Mouse (Mus musculus): ENCODE results near the gene Nhlrc3.

Nhlrc3 gene

GRCm38 (mm10) chr3:53463046-53463764 lies at the start of gene Nhlrc3, which contains the start of gene Proser1:
TSS of gene Nhlrc3 (minus strand) at chr3:53463332.
TSS of gene Proser1 (plus strand) at chr3:53463666.
- peak; percentile 93 for DNase-seq

DNA sequence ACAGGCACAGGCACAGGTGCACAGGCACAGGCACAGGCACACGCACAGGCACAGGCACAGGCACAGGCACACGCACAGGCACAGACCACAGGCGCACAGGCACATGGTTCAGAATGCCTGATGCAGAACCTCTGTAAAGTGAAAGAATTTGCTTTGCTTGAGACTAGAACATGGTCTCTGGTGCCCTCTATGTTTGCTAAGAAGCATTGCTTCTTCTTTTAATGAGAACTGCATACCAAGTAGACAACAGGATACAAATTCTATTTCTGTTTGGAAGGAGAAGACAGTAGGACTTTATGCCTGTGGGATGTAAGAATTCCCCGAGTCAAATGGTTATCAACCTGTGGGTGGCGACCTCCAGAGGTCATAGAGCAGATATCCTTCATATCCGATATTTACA lies 39.3 kb upstream of the Nhlrc3 start:
- no peak for DNase-seq

- no peak for DNase-seq
These were observed 35.3 kb upstream of the Nhlrc3 start for GRCm38 (mm10) chr3:53498351-53498905.

- no peak for DNase-seq
These were observed 25.2 kb upstream of the Nhlrc3 start, which contains the start of gene Stoml3 for GRCm38 (mm10) chr3:53488353-53488752. TSS of gene Stoml3 (plus strand) at chr3:53488653.

DNA sequence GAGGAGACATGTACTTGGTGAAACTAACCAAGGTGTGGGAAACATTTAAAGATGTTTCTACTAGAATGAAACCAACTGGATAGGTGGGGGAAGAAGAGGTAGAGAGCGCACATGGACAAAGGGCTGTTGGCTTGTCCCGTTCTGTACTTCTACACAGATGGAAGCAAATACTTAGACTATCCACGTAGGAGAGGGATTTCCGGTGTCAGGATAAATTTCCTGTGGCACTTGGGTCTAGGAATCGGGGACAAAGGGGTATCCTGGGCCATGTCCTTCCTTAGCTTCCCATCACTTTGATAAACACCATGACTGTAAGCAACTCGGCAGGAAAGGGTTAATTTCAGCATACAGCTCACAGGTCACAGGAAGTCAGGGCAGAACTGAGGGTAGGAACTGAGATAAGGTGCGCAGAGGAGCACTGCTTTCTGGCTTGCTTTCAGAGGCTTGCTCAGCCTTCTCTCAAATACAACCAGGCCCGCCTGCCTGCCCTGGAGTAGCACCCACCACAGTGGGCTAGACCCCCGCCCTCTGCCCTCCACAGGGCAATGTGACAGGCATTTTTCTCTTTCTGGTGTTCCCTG lies 24.0 kb upstream of the Nhlrc3 start:
- DNase-seq: no peak

GRCm38 (mm10) chr3:53486561-53486960 lies 23.4 kb upstream of the Nhlrc3 start:
- DNase-seq: no peak

GRCm38 (mm10) chr3:53483414-53484059 lies 20.4 kb upstream of the Nhlrc3 start:
- DNase-seq: no peak

DNA sequence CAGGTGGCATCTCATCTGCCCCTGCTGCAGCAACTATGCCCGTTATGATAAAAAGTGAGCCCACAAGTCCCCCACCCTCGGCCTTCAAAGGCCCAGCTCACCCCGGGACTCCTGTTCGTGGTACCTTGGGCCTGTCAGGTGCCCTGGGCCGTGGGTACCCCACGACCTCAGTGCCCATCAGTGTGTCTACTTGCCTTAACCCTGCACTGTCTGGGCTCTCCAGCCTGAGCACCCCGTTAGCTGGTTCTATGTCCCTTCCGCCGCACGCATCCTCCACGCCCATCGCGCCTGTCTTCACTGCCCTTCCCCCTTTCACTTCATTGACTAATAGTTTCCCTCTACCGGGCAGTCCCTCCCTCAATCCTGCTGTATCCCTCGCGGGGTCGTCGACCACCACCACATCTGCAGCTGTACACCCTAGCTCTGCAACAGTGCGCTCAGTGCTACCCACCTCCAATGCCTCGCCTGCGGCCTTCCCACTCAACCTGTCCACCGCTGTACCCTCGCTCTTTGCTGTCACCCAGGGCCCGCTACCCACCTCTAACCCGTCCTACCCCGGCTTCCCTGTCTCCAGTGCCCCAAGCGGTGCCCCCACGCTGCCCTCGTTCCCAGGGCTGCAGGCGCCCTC lies 15.4 kb upstream of the Nhlrc3 start:
- no peak for DNase-seq

- DNase-seq: peak; percentile 38
These were observed 14.3 kb upstream of the Nhlrc3 start for GRCm38 (mm10) chr3:53477468-53477867.

GRCm38 (mm10) chr3:53475889-53476288 lies 12.8 kb upstream of the Nhlrc3 start:
- DNase-seq: peak; percentile 44

DNA sequence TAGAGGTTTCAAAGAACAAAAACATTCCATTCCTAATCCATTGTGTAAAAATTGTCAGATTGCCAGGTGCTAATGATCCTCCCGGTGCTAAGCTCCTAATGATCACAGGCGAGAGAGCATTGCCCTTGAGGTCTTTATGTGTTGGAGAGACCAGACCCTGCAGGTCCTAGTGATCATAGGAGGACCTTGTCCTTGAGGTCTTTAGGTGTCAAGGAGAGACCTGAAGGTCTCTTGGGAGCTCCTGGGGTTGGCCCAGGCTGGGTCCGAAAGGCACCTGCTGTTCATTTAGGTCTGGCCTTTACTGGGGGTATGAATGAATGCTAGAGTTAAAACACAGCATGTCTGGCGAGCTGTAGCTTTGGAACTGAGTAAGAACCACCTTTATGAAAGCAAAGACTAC lies 11.0 kb upstream of the Nhlrc3 start:
- no peak for DNase-seq

GRCm38 (mm10) chr3:53472061-53472460 lies 8.9 kb upstream of the Nhlrc3 start:
- no peak for DNase-seq

- no peak for DNase-seq
These were observed 6.5 kb upstream of the Nhlrc3 start for GRCm38 (mm10) chr3:53469650-53470049.

GRCm38 (mm10) chr3:53467356-53467755 lies 4.2 kb upstream of the Nhlrc3 start:
- DNase-seq: no peak

DNA sequence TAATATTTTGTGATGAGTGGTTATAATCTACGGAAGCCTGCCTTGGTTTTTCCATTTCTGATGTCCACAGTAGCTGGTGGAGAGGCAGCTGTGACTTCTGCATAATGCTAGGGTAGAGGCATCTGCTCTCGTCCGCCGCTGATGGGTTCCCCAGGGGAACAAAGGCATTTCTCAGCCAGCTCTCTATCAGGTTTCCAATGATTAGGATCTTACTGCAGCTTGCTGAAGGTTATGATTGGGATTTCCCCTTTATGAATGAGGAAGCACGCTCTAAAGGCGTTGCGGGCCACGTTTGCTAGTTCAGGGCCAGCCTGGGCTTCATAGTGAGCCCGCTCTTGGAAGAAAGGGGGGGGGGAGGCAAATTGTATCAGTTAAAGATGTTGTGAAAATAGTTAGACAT lies 3.3 kb upstream of the Nhlrc3 start:
- DNase-seq: no peak

DNA sequence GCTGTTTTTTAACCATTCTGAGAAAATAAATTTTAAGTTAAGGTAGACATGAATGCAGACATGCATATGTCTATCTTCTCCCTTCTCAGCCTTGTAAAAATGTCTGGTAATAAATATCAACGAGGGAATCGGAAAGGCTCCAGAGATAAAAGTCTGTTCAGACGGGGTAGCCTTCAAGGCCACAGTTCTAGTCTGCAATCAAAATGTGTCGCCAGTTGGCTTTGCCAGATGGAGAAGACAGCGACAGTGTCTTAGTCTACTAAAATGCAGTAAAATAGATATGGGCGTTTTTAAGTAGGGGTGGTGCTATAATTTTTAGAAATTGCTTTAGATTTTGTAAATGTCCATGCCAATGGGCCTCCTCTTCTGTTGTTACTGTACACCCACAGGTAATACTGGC lies 2.2 kb upstream of the Nhlrc3 start:
- no peak for DNase-seq

DNA sequence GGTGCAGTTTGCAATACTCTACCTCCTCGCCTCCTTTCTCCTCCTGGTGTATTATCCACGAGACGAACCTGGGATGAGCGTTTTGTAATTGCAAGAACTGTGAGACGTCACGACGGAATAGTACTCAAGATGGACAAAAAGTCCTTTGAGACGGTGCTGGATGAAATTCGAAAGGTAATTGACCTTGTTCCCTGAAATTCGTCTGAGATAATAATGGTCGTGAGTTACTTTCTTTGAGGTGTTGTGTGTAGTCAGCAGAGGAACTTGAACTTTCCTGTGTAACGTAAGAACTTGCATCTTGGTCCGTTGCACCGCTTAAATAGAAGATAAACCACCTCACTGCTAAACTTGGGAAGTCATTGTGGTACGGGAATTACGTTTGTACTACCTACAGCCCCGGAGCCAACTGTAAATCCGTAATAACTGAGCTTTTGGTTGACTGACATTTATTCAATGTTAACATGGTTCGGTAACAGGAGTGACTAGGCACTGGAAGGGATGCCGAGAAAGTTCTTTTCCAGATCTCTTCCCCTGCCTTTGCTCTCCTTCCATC lies 1.1 kb upstream of the Nhlrc3 start:
- no peak for DNase-seq

- no peak for DNase-seq
These were observed 608 bp upstream of the Nhlrc3 start for GRCm38 (mm10) chr3:53463765-53464114.

GRCm38 (mm10) chr3:53462701-53463045 lies 459 bp downstream of the Nhlrc3 start:
- DNase-seq: no peak

- no peak for DNase-seq
These were observed 3.0 kb downstream of the Nhlrc3 start for GRCm38 (mm10) chr3:53460106-53460505.

GRCm38 (mm10) chr3:53457750-53458149 lies 5.4 kb downstream of the Nhlrc3 start:
- no peak for DNase-seq

DNA sequence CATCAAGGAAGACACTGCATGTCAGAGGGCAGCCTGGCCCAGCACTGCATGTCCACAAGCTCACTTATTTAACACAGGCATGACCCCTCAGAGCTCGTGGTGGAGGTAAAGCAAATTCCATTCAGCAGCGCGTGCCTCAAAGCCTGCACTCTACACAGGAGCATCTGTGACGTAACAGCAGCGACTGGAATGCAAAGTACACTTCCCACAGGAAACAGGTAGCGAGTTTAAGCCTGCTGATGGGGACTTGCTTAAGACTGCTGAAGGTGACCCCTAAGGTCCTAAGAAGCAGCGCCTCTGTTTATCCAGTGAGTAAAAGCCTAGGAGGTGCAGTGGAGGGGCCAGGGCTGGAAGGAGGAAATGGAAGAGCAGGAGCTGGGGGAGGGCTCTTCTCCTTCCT lies 8.1 kb downstream of the Nhlrc3 start:
- DNase-seq: no peak

DNA sequence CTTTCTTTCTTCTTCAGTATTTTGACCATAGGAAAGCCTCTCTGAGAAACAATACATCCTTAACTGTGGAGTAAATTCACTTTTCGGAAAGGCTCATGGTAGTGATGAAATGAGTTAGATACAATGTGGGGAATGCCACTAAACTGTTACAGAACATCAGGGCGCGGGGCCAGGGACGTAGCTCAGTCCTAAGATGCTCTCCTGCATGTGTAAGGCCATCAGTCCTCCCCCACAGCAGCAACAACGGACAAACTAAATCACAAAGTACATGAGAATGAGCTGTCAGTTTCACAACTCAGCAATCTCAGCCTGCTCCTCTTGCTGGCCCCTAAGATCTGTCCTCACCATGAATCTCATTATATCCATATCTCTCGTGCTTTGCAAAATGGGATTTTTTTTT lies 8.6 kb downstream of the Nhlrc3 start:
- no peak for DNase-seq

Data from cerebellum, adult 8-10 months (tissue).